Mouse (Mus musculus): Measurements from ENCODE around the gene Fam196a.
A peak's percentile ranks its signal among the peaks of the same experiment; 100 is the strongest.

Fam196a gene

DNA sequence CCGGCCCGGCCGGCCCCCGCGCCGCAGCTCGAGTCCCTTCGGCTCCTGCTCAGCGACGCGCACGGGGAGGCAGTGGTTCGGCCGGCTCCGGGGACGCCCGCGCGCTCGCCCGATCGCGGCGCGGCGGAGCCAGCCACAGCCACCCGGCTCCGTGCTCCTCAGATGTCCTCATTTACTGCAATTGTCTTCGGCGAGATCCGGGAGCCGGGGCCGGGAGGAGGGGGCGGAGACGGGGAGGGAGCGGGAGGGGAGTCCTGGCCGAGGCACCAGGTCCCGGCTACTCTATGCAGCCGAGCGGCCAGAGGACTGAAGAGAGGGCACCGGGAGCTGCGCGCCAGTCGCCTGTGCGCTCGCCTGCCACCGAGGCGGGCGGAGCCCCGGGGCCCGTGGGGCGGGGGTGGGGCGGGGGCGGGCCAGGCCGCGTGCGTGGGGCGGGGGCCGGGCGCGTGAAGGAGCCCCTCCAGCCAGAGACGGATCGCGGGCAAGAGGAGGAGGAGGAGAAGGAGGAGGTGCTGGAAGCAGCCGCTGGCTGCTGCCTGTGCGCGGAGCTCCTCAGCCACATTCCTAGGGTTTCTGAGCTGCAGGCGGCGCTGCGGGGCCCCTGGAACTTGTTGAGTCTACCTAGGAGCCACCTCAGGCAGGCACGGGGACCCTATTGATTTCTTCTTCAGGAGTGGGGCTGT, at the start of gene Fam196a:
Gene Fam196a (minus strand): TSS at position 504 of the 683 bp plus-strand sequence.
- peak; percentile 4 for DNase-seq

DNA sequence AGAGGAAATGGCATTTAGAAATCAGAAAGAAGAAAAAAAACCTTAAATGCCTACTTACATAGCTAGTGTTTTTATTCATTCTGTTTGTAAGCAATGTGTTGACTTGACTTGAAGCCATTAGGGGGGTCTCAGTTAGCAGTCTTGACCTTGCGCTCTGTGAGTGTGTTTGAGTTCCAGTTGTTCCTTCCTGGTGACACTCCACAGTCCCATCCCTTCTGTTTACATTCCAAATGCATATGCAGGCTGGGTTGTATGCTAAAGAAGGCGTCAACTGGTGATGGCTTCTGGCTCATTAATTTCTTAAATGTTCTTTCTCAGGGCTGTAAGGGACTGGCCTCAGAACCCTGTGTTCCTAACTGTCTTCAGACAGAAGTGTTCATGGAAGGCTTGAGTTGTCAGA, 23.4 kb upstream of the Fam196a start:
- DNase-seq: no peak

DNA sequence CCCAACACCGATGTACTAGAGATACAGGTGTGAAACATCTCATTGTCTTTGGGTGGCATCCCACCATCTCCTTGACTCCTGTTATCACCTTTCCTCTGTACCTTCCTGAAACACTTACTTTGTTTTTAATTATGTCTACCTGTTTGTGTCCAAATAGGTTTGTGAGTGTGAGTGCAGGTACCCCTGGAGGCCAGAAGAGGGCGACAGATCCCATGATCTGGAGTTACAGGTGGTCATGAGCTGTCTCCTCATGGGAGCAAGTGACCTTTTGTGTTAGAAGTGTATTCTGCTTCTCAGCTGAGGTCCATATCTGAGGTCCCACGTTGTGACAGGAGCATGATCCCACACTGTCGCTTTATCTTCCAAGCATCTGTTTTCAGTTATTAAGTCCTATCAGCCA, 22.6 kb upstream of the Fam196a start:
- no peak for DNase-seq

DNA sequence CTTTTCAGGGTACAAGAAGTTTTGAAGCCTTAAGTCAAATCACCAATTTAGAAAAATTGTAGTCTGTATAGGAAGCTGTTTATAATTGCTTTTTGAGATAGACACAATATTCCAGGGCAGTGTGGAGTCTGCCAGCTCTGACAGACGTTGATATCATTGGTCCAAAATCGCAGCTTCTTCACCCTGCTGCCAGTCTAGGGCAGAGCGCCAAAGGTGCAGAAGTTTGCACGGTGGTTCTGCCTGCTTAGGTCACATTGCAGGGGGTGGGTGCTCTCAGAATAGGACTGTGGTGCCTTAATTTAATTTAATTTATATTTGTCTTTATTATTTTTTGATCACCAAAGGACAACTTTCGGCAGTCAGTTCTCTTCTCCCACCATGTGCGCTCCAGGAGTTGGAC, 20.9 kb upstream of the Fam196a start:
- DNase-seq: no peak

DNA sequence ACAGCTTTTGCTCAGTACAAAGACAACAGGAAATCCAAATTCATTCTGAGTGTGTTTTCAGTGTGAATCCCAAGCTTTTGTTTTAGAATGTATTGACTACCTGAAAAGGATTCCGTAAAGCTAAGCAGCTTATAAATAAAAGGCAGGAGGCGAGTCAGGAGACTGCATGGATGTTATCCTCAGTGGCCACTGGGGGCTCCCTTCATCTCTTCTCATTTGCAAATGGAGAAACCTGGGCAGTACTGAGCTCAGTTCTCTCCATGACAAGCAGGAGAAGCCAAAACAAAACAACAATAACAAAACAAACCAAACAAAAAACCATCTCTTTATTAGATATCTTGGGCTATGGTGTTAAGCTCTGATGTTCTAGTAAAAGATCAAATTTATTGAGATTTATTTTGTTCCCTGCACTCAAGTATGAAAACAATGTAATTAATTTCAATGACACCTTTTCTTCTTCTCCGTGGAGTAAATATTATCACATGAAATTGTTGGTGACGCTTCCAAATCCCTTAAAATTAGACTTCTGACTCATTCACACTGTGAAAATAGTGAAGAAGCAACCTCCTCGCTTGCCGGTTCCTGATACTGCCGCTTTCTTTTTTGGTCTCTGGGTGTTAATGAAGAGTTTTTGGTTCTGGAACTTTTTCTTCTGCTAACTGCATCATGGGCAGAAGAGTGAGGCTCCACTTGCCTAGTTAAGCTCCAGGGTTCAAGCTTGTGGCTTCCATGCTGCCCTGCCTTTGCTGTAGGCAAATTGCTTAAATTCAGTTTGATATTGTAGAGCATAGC, 7.9 kb upstream of the Fam196a start:
- DNase-seq: no peak

DNA sequence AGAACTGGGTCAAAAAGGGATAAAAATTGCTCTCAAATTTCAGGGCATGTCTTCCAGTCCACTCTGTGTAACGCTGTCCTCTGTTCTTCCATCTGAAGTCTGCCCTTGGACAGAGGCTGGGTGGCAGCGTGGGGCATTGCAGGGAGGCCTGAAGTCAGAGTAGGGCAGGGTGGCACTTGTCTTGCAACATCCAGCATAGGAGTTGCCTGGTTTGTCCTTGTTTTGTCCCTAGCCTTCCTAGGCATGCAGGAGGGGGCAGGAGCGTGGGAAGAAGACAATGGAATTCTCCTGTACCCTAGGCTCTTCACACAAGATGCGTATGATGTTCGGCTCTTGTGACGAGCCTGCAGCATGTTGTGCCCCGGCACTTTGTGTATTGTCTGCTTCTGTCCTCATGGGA, 5.5 kb upstream of the Fam196a start:
- no peak for DNase-seq

DNA sequence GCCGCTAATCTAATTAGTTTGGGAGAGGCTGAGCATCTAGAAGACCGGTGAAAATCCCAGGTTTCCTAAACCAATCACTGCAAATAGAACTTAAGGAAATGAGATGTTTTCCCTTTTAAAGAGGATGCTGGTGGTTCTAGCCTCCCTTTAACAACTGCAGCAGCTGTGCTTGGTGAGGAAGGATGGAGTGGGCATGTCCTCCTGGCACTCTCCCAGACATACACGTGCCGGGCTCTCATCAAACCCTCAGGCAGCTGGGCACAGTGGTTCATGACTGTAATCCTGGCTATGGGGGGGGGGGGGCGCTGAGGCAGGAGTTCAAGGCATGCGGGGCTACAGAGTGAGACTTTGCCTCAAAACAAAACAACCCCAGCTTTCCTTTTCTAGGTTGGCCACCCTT, 4.8 kb upstream of the Fam196a start:
- no peak for DNase-seq

DNA sequence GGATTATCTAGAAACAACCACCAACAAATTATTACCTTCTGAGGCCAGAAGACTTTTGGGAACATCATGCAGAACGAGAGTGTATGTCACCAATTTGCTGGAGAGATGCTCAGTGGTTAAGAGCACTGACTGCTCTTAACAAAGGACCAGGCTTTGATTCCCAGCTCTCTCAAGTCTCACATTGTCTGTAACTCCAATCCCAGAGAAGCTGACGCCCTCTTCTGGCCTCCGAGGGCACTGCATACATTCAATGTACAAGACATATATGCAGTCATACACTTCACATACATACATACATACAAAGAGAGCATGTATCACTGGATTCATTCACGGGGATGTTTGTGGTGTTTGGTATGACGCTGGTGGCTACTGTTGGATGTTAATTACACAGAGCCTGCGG, 3.7 kb upstream of the Fam196a start:
- DNase-seq: no peak

DNA sequence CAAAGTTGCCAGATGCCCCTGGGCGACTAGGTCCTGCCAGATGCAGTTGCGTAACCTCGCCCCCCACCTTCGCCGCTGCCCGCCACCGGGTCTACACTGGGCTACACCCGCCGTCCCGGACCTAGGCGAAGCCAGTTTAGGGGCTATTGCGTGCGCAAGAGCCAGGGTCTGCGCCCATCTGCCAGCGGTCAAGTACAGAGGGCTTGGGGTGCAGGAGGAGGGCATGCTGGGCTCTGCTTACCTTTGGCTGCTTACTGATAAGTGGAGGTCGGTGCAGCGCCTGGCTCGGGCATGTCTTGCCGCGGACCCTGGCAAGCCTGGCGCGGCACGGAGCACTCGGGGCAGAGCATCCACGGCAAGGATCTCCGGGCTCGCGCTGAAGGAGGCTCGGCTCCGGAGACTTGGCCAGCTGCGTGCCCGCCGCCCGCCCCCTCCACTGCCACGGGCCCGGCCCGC, 731 bp downstream of the Fam196a start:
- DNase-seq: no peak

DNA sequence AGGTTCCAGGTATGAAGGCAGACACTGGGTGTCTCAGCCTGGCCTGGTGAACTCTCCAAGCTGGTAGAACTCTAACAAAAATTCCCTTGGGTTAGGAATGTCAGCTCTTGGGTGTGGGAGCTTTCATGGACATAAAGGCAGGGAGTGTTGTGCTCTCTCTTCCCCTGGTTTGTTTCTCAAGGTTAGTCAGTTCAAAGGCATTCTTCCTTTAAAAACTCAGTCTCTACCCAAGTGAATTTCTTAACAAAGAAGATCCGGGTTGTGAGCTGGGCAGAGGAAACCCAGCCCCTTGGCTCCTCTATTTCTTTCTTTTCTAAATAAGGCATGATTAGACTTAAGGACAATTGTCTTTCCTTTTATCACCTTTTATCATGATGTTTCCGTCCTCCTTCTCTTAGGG, 6.3 kb downstream of the Fam196a start:
- DNase-seq: no peak

DNA sequence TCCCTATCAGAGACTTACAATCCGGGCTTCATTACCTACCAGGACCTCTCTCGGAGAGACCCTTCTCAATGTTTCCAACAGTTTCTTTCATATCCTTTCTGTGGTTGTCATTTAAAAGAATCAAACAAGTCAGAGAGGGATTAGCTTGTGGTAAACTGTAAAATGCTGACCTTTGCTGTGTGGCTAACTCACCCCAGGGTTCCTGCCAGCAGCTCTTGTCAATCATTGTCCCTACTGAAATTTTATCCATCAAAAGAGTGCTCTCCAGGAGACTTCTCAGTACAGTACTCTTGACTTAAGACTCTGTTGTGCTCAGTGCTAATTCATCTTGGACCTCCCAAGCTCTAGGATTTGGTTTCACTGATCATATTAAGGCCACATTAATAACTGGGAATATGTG, 36.2 kb downstream of the Fam196a start:
- no peak for DNase-seq

DNA sequence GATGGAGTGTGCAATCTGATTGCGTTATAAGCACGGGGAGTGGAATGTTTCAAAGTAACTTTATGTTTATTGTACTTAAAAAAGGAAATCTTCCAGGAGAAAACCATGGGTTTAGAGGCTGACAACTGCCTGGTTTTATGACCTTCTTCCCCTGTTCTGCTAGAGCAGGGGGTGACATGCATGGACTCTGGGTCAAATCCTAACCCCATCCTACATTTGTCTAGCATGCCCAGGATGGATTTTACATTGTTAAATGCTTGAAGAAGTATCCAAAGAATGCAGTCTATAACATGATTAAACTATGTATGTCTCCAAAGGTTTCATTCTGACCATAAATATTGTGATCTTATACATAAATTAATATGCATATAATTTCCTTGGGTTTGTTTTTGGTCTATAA, 38.8 kb downstream of the Fam196a start:
- DNase-seq: no peak

DNA sequence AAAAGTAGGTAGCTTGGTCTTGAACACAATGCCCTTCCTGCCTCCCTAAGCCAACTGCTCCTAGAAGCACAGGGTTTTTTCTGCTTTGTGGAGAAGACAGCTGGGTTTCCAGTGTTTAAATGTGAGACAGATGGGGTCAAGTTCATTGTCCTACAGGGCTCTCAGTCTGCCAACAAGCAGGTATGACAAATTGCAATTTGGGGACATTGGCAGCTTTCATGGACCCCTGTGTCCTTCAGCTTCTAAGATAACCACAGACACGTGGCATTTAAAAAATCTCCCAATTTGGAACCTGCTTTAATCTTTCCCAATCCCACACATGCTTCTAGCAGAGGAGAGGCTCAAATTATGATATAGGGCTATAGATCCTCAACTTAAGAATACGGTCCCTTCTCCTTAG, 43.6 kb downstream of the Fam196a start:
- no peak for DNase-seq

DNA sequence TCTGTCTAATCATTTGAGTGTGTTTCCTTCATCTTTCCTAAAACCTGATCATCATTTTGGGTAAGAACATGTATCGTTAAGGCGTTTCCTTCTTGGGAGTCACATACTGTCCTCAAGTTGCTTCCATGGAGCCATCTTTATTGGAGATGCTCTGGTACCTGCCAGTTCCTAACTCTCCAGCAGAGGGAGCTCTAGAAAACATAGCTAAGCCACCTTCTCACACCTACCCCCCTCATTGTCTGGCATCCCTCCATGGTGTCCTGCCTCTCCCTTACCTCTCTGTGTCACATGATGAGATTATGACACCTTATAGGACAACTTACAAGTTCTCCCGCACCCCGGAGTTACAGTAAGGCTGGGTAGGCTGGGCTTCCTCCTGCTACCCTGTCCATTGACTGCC, 45.3 kb downstream of the Fam196a start:
- DNase-seq: no peak

DNA sequence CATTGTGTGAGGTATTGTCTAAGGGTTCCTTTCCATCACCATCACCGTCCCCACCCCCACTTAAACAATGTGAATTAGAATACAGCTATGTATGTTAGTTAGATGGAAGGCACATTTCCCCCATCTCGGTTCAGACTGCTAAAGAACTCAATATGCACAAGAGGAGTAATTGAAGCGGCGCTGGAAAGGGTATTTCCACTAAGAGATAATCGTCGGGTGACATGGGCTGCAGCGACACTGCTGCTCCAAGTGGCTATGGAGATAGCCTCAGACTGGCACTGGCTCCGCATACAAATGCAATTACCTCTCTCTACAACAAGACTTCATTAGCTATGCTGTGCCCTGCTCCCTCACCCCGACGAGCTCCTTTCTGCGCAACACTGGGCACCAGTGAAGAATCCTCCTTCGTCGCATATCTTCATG, 45.8 kb downstream of the Fam196a start:
- no peak for DNase-seq

DNA sequence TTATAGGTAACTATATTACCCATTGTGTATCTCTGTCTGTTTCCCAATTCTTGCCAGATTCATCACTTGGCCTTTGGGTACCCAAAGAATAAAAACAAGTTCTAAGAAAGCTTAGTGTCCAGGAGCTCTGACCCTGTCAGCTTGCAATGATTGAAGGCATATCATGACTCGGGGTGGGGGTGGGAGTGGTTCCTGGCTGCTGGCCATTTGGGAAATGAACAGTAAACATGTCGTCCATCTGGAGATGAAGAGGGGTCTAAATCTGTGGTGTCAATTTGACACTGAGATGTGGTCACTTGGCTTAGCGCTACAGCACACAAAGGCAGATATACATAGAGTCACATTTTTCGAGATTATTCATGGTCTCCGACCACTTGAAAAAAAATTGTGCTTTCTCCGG, 54.7 kb downstream of the Fam196a start:
- DNase-seq: no peak

DNA sequence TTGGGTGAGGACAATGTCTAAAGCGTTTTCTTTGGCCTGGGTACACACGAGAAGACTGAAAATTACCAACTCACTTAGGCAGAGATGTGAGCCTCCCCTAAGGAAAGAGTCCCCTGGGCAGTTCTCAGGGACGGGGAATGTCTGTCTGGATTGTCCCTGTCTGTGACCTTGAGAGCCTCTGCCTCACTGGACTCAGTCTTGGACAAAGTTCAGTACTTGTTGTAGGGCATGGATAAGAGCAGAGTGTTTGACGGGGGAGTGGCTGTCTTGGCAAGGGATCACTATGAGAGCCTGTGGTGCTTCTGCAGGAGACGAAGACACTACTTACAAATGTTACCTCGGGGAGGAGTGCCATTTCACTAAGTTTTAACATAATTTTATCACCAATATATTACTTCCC, 57.8 kb downstream of the Fam196a start:
- no peak for DNase-seq

DNA sequence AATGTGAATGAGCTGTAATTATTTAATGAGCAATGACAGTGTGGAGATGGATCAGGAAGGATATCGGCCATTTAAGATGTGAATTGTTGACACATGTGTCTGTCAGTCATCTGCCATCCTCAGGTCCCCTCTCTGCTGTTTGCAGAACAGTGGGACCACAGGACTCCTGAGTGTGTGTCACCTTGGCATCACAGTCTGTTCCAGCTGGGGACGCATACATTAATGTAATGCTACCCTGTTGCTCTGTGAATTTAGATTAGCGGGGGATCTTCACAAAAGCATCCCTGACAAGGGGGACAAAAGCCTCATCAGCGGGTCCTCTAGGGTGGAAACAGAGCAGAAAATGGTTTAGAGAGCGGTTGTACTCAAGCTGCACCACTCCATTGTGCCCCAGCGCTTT, 59.2 kb downstream of the Fam196a start:
- DNase-seq: no peak

DNA sequence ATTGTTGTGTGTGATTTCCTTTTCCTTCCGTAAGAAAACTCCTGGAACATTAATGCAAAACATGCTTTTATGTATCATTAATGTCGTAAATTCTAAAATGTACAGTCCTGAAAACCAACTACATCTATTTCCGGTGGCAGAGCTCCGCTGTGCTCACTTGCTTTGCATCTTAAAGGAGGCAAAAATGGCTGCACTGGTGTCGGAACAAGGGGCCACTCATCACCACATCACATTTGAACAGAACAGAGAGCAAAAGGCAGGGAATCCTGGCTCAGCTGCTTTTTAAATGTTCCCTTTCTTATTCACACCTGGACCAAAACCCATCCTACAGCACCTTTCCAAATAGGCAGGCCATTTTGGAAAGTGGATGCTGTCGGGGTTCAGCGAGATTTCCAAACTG, 65.2 kb downstream of the Fam196a start:
- DNase-seq: no peak

DNA sequence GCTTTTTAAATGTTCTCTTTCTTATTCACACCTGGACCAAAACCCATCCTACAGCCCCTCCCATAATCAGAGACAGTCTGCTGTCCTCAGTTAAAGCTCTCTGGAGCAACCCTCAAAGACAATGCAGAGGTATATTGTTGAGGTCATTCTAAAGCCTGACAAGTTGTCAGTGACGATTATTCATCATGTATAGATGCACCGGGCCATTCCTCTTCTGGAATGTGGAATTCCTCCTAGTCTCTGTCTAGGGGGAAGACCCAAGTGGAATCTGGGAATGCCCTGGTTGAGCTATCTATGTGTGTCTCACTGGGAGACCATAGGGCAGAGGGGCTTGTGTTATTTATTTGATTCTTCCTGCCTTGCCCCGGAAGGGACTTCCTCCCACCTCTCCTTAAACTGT, 65.7 kb downstream of the Fam196a start:
- no peak for DNase-seq

DNA sequence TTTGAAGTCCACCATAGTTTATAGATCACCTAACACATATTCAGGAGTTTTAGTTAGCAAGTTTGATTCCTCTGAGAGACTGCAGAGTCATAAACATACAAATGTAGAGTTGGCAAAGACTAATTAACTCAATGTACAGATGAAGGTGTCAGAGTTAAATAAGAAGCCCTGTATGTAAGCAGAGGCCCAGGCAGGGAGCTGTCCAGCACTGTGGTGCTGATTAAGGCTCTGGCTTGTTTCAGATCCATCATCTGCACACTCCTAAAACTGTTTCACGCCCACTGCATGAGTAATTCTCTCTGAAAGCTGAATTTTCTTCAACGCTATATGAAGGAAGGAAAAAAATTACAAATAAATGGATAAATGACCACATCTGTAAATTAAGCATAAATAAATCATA, 74.1 kb downstream of the Fam196a start:
- DNase-seq: no peak

DNA sequence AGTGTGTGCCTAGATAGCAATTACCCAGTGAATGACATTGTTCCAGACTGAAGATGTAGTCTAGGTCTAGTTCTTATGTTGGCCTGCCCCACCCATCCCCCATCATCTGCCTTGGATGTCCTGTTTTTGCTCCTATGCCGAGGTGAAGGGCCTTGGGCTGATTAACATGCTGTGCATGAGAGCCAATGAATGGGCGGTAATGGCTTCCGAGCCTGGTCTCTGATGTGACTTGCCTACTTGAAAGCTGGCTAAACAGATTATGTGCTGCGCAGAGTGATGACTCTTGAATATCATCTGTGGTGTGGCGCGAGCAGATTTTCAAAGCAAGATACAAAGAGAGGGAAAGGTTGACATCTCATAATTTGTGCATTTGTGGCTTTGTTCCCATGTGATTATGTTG, 76.2 kb downstream of the Fam196a start:
- no peak for DNase-seq

DNA sequence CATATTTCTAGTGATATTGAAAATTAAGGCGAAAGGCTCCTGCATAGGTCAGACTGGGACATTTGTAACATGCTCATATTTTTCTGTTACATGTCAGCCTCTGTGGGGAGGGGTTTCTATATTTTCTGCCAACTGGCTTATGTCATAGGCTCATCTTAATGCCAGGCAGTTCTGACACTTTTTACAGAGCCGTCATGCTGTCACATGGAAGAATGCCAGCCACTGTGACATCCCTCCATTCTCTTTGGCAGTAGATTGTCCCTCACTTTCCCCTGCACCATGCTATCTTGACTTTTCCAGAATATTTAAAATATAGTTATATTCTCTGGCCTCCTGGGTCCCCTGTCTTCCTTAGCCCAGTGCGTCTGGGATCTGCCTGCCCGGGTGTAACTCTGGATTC, 95.5 kb downstream of the Fam196a start:
- DNase-seq: no peak

DNA sequence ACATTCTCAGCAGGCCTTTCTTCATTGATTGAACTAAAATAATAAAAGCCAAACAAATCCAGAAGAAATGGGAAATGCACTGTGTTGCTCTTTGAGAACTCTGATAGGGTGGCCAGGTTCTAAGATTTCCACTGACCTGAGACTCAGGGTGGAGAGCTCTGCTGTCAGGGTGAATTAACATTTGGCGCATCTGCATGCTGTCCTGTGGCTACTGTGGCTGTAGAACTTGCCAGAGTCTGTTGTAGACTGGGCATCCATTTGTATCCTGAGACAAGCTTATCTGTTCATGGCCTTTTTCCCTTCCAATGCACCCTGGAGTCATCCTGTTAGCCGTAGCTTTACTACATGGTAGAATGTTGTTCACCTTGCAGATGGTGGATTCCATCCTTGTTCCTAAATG, 98.2 kb downstream of the Fam196a start:
- no peak for DNase-seq
